Comparison of ENCODE assay signal across 22 mouse cellular contexts in the genomic region with DNA sequence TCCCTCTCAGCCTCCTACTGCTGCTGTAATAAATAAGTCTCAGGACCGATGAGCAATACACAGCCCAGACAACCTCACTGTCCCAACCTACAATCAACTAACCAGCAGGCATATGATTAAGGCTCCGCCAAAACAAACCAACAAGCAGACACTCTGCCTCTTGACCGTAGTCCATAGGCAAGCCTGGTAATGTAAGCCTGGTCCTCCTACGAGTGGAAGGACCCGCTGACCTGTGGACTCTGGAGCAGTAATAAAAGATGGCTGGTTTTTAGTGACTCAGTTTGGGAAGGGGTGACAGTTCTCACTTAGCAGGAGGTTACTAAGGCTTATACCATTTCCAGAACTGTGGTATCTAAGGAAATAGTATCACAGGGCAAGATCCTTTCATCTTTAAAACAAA. TPM values are rescaled to one million over a fixed set of nuclear protein-coding genes. Genes with fewer than 3 reads are reported as not detected.
"Had no signal": no experiment of that assay in that cellular context is flagged by ENCODE, and none has a peak within 500 bp of the region (broad histone marks: within the 10 kb centered on the region; RNA-seq: fewer than 3 reads in every experiment).

No protein-coding gene starts in this region.

- H3K36me3 ChIP-seq: limb, embryonic 12.5 days; limb, embryonic 15.5 days; liver, embryonic 13.5 days; lung, embryonic 15.5 days had no signal

- H3K4me3 ChIP-seq: limb, embryonic 12.5 days; limb, embryonic 15.5 days; liver, embryonic 13.5 days; lung, embryonic 15.5 days had no signal

- DNase-seq: kidney, adult 9 months; left cerebral cortex, postnatal 4 days; liver, embryonic 13.5 days; lung, adult 18-20 months; lung, postnatal 10 days; lung, postnatal 36 days; midbrain, embryonic 14.5 days; thymus, adult 2 months; thymus, postnatal 14 days; thymus, postnatal 4 days had no signal

- H3K4me2 ChIP-seq: limb, embryonic 12.5 days; limb, embryonic 15.5 days; liver, embryonic 13.5 days; lung, embryonic 15.5 days; midbrain, embryonic 11.5 days had no signal

- ATAC-seq: hindbrain, postnatal 0 days; inflammation-experienced regulatory T-cells, adult 6 months had no signal

- H3K27me3 ChIP-seq: limb, embryonic 12.5 days; limb, embryonic 15.5 days; liver, embryonic 13.5 days; lung, embryonic 15.5 days had no signal

- H3K9me3 ChIP-seq: limb, embryonic 12.5 days; limb, embryonic 15.5 days; liver, embryonic 13.5 days; lung, embryonic 15.5 days had no signal

- H3K27ac ChIP-seq: hindbrain, postnatal 0 days; limb, embryonic 12.5 days; limb, embryonic 15.5 days; liver, embryonic 13.5 days; lung, embryonic 15.5 days had no signal

- H3K9ac ChIP-seq: limb, embryonic 12.5 days; limb, embryonic 15.5 days; liver, embryonic 13.5 days; lung, embryonic 15.5 days had no signal

RNA-seq across cellular contexts. Expression of a gene that starts 53.4 kb away (rescaled TPM):
- polyA plus RNA-seq: hindbrain, postnatal 0 days; inflammation-experienced regulatory T-cells, adult 6 months; limb, embryonic 12.5 days; lung, embryonic 15.5 days; midbrain, embryonic 11.5 days; midbrain, embryonic 14.5 days; midbrain, postnatal 0 days; neural tube, embryonic 11.5 days; neural tube, embryonic 14.5 days; small intestine, adult 2 months; stomach, embryonic 16.5 days; thymus, adult 2 months had no signal

RNA-seq across cellular contexts. Expression of a gene that starts 59.5 kb away (rescaled TPM):
- polyA plus RNA-seq: hindbrain, postnatal 0 days; inflammation-experienced regulatory T-cells, adult 6 months; limb, embryonic 12.5 days; limb, embryonic 15.5 days; lung, embryonic 15.5 days; midbrain, embryonic 14.5 days; midbrain, postnatal 0 days; neural tube, embryonic 14.5 days; spleen, adult 2 months; thymus, adult 2 months had no signal
